Mouse (Mus musculus): ENCODE measurements at regions not wholly inside any gene's neighbourhood (a gene's known extent, or its start where the extent isn't known, plus 50 kb on each side); places are given as distances from the start of the nearest gene placed in this dataset.
"Not testable (repeated sequence)": the region's sequence is repeated elsewhere in the genome, so short reads cannot be mapped to it uniquely, and the experiment has no call there.

DNA sequence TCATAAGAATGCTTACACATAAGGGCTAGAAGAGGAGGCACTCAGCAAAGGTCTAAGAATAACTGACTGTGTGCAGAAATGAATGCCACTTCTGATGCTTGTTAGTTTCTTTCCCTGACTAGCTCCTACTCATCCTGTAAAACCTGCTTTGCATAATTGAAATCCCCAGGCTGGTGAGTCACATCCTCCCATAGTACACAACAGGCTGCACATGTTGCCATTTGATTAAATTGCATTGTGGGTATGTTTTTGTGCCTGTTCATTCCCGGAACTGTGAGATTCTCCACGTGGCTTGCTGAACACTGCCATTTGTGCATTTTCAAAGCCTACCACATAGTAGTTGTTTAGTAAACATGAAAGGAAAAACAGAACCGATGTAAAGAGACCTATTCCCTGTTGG lies 516.7 kb upstream of the 2610301B20Rik start:
- no peaks in the 10 kb centered on the region for H3K27me3 ChIP-seq
- H3K9me3 ChIP-seq: no peaks in the 10 kb centered on the region
- ATAC-seq (ENCODE audit: insufficient number of reproducible peaks, insufficient read depth, low FRiP score, low TSS enrichment): no peak
- H3K4me2 ChIP-seq (replicated peaks): no peak overlapping the region
- no peak overlapping the region for H3K27ac ChIP-seq
- H3K36me3 ChIP-seq: no peaks in the 10 kb centered on the region
- no peak overlapping the region for H3K4me3 ChIP-seq
- no peaks in the 10 kb centered on the region for H3K4me1 ChIP-seq
- no peak overlapping the region for H3K9ac ChIP-seq
- 79% methylated on average over 3 of the region's 3 CpGs for WGBS

DNA sequence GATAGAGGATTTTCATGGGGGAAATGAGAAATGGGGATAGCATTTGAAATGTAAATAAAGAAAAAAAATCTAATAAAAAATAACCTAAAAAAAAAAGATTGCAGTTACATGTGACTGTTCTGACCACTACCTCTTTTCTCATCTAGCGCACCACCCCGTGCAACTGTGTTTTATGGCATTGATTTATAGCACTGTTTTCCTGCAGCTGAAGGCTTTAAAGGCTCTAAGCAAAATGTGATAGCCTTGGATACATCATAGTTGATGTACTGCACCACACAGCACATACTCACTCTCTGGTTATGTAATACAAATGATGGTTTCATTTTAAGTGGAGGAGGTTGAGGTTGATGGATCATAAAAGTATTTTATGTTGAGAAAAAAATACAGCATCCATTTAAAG lies 484.5 kb upstream of the 2610301B20Rik start:
- H3K4me2 ChIP-seq (replicated peaks): no peak overlapping the region
- WGBS: 97% methylated on average over 2 of the region's 2 CpGs

DNA sequence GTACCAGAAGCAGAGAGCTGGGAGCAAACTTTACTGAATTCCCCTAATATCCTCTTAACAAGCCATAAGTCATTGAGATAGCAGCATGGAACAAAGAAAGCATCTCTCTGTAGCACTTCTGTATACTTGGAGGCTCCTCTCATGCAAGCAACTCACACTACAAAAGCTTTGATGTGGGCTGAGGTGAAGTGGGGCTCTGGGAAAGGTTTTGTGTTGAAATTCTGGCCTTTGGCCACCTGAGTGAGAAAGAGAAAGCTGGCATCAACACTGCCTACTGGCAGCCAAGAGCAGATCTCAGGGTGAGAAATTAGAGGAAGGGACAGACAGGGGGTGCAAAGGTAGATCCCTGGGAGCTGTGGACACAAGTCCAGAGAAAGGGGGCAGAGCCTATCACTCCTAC lies 477.0 kb upstream of the 2610301B20Rik start:
- H3K4me2 ChIP-seq (replicated peaks): no peak overlapping the region
- H3K27ac ChIP-seq: no peak overlapping the region
- ATAC-seq (ENCODE audit: insufficient number of reproducible peaks, insufficient read depth, low FRiP score, low TSS enrichment): no peak
- no peaks in the 10 kb centered on the region for H3K9me3 ChIP-seq
- no peak overlapping the region for H3K9ac ChIP-seq
- H3K4me3 ChIP-seq: no peak overlapping the region
- H3K4me1 ChIP-seq: no peaks in the 10 kb centered on the region
- H3K27me3 ChIP-seq: no peaks in the 10 kb centered on the region
- H3K36me3 ChIP-seq: no peaks in the 10 kb centered on the region

More for the DNA sequence above, 484.5 kb upstream of the 2610301B20Rik start:
- no peak overlapping the region for H3K27ac ChIP-seq
- no peaks in the 10 kb centered on the region for H3K4me1 ChIP-seq
- H3K9me3 ChIP-seq: no peaks in the 10 kb centered on the region
- H3K4me3 ChIP-seq: no peak overlapping the region
- H3K27me3 ChIP-seq: no peaks in the 10 kb centered on the region
- no peaks in the 10 kb centered on the region for H3K36me3 ChIP-seq
- ATAC-seq (ENCODE audit: insufficient number of reproducible peaks, insufficient read depth, low FRiP score, low TSS enrichment): no peak
- no peak overlapping the region for H3K9ac ChIP-seq

DNA sequence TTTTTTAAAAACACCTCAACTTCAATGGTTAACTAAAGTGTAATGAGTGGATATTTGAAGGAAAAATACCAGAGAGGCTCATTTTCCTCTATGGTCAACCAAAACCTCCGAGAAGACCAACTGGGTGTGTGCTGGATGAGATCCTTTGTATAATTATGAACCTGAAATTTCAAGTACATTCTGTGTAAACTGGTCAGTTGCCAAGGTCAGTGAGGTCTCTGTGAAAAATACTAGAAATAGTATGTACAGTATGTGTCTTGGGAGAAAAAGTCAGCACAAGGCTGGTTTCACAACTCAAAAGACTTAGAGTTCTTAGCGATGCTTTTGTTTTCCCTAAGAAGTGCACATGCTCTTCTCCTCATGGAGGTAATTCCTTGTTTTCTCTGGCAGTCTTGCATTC lies 476.2 kb upstream of the 2610301B20Rik start:
- no peak overlapping the region for H3K4me3 ChIP-seq
- no peaks in the 10 kb centered on the region for H3K36me3 ChIP-seq
- no peaks in the 10 kb centered on the region for H3K27me3 ChIP-seq
- H3K9ac ChIP-seq: no peak overlapping the region
- WGBS: 91% methylated on average over 2 of the region's 2 CpGs
- H3K9me3 ChIP-seq: no peaks in the 10 kb centered on the region
- no peak for ATAC-seq (ENCODE audit: insufficient number of reproducible peaks, insufficient read depth, low FRiP score, low TSS enrichment)
- no peaks in the 10 kb centered on the region for H3K4me1 ChIP-seq
- no peak overlapping the region for H3K4me2 ChIP-seq (replicated peaks)
- no peak overlapping the region for H3K27ac ChIP-seq

DNA sequence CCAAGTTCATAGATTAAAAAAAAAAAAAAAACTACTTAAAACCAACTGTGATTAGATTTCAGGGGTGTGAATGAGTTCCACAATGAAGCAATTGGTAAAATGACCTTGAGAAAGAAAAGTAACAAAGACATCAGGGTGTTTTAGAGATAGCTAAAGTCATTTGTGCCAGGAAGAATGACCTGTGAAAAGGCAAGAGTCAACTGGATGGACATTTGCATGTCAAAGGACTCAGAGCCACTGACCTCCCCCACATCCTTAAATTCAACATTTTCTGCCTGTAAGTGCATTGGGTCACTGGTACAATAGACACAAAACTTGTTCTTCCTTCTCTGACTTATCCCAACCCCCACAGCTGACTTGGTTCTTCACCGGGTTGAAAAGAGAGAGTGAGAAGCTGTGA lies 474.6 kb upstream of the 2610301B20Rik start:
- H3K4me3 ChIP-seq: no peak overlapping the region
- H3K27me3 ChIP-seq: no peaks in the 10 kb centered on the region
- ATAC-seq (ENCODE audit: insufficient number of reproducible peaks, insufficient read depth, low FRiP score, low TSS enrichment): no peak
- no peaks in the 10 kb centered on the region for H3K36me3 ChIP-seq
- no peak overlapping the region for H3K9ac ChIP-seq
- 58% methylated on average over 1 of the region's 1 CpGs for WGBS
- H3K9me3 ChIP-seq: no peaks in the 10 kb centered on the region
- no peak overlapping the region for H3K27ac ChIP-seq
- H3K4me1 ChIP-seq: no peaks in the 10 kb centered on the region
- no peak overlapping the region for H3K4me2 ChIP-seq (replicated peaks)

DNA sequence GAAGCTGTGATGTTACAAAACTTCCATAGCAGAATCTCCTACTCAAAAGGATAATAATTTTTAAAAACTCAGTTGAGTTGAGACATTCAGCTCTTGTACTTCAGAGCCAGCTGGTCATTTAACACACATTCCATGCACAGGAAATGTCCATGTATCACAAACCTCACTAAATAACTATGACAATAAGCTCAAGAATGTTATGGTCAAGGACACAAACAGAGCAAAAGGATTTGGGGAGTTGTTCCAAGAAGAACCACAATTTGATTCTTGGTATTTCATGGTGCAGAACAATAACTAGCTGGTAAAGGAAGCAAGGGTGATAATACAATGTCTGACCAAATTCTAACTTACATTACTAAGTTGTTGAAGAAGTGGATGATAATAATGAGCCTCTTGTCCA lies 471.4 kb upstream of the 2610301B20Rik start:
- no peaks in the 10 kb centered on the region for H3K4me1 ChIP-seq
- no peak overlapping the region for H3K9ac ChIP-seq
- H3K4me2 ChIP-seq (replicated peaks): no peak overlapping the region
- no peak overlapping the region for H3K4me3 ChIP-seq
- H3K36me3 ChIP-seq: no peaks in the 10 kb centered on the region
- no peak overlapping the region for H3K27ac ChIP-seq
- no peaks in the 10 kb centered on the region for H3K27me3 ChIP-seq
- no peaks in the 10 kb centered on the region for H3K9me3 ChIP-seq
- ATAC-seq (ENCODE audit: insufficient number of reproducible peaks, insufficient read depth, low FRiP score, low TSS enrichment): no peak

DNA sequence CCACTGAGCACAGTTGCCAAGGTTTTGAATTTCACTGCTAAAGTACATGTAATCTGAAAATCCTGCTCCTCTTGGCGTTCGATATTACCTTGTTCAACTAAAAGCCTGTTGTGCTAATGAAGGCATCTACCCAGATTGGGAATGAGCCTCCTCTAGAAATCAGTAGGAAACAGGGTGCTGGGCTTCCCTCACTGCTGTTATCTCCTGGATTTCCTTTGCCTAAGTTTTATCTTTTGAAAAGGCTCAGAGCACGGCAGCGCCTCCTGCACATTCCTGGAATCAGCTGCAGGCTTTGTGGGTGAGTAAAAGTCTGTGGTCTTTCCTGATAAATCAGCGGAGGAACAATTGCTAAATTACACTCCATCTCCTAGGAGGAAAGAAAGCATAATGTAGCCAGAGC lies 469.9 kb upstream of the 2610301B20Rik start:
- Histone ChIP-seq H3K4me1 (no peaks in the 10 kb centered on the region), H3K4me3 (no peak overlapping the region), H3K9me3 (no peaks in the 10 kb centered on the region), H3K9ac (no peak overlapping the region), H3K27me3 (no peaks in the 10 kb centered on the region), H3K4me2 (replicated peaks) (no peak overlapping the region), H3K36me3 (no peaks in the 10 kb centered on the region), H3K27ac (no peak overlapping the region)
- ATAC-seq (ENCODE audit: insufficient number of reproducible peaks, insufficient read depth, low FRiP score, low TSS enrichment): no peak
- WGBS: 46% methylated on average over 5 of the region's 5 CpGs

DNA sequence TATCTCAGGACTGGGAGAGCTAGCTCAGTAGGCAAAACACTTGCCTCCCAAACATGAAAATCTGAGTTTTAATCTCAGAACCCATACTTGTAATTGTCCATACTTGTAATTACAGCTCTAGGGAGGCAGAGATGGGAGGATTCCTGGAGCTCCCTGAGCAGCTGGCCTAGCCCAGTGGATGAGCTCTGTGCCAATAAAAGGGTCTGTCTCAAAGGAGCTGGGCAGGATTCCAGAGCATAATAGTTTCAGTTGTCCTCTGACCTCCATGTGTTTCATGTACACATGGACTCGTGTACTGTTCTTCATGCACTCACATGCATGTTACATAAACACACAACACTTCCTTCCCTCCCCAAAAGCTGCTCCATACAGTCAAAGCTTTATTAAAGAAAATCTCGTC lies 469.2 kb upstream of the 2610301B20Rik start:
- no peak overlapping the region for H3K9ac ChIP-seq
- no peaks in the 10 kb centered on the region for H3K9me3 ChIP-seq
- H3K27me3 ChIP-seq: no peaks in the 10 kb centered on the region
- no peaks in the 10 kb centered on the region for H3K4me1 ChIP-seq
- H3K4me2 ChIP-seq (replicated peaks): no peak overlapping the region
- ATAC-seq (ENCODE audit: insufficient number of reproducible peaks, insufficient read depth, low FRiP score, low TSS enrichment): no peak
- no peaks in the 10 kb centered on the region for H3K36me3 ChIP-seq
- 57% methylated on average over 2 of the region's 2 CpGs for WGBS
- no peak overlapping the region for H3K27ac ChIP-seq
- H3K4me3 ChIP-seq: no peak overlapping the region

DNA sequence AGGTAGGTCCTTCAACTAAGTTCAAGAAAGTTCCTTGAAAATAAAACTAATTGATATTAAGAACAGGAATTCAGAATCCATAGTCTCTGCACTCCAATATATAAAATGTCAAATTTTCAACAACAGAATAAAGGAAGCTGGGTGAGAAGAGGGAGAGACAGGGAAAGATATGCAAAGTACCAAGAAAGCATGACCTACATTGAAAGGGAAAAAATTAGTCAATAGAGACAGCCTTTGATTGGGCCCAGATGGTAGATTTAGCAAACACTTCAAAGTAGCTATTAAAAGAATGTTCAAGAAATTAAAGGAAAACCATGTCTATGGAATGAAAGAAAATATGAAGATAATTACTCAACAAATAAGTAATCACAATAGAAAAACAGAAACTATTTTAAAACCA lies 460.0 kb upstream of the 2610301B20Rik start:
- Histone ChIP-seq H3K4me1 (no peaks in the 10 kb centered on the region), H3K36me3 (no peaks in the 10 kb centered on the region), H3K27me3 (no peaks in the 10 kb centered on the region), H3K27ac (no peak overlapping the region), H3K9me3 (no peaks in the 10 kb centered on the region), H3K4me3 (no peak overlapping the region), H3K4me2 (replicated peaks) (no peak overlapping the region), H3K9ac (no peak overlapping the region)
- no peak for ATAC-seq (ENCODE audit: insufficient number of reproducible peaks, insufficient read depth, low FRiP score, low TSS enrichment)

DNA sequence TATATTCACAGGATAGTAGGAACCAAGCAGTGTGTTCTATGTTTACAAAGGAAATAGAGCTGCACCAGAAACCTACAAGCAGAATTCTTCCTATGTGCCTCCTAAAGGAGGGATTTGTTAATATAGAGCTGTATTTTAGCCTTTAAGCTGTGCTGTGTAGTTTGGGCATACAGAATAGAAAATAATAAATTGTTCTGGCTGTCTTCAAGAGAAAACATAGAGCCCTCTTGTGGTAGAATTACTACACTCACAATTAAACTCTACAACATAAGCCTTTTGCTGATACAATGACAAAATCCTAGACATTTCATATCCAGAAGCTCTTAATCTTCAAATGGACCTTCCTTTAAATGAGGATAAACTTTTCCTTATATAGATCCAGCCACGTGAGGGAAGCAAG lies 452.9 kb upstream of the 2610301B20Rik start:
- H3K4me2 ChIP-seq (replicated peaks): no peak overlapping the region
- H3K27me3 ChIP-seq: no peaks in the 10 kb centered on the region
- no peaks in the 10 kb centered on the region for H3K9me3 ChIP-seq
- H3K9ac ChIP-seq: no peak overlapping the region
- H3K4me3 ChIP-seq: no peak overlapping the region
- 66% methylated on average over 1 of the region's 1 CpGs for WGBS
- H3K27ac ChIP-seq: no peak overlapping the region
- ATAC-seq (ENCODE audit: insufficient number of reproducible peaks, insufficient read depth, low FRiP score, low TSS enrichment): no peak
- no peaks in the 10 kb centered on the region for H3K4me1 ChIP-seq
- no peaks in the 10 kb centered on the region for H3K36me3 ChIP-seq

DNA sequence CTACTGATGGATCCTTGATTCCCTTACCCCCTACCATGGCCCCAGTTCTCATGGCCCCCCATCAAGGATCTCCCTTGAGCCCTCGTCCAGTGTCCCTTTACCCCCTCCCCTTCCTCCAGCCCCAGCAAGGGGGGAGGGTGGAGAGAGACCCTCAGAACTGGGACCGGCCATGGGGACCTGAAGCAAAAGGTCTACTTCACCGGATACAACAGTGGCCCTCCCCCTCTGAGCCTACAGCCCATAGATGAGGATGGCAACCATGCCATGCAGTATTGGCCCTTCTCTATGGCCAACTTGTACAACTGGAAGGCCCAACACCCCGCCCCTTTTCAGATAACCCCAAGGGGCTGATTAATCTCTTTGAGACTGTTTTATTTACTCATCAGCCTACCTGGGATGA lies 439.9 kb upstream of the 2610301B20Rik start:
- 88% methylated on average over 4 of the region's 4 CpGs for WGBS
- H3K27me3 ChIP-seq: no peaks in the 10 kb centered on the region
- H3K4me2 ChIP-seq (replicated peaks): no peak overlapping the region
- no peak overlapping the region for H3K4me3 ChIP-seq
- H3K4me1 ChIP-seq: no peaks in the 10 kb centered on the region
- H3K27ac ChIP-seq: no peak overlapping the region
- H3K9me3 ChIP-seq: no peaks in the 10 kb centered on the region
- no peak overlapping the region for H3K9ac ChIP-seq
- no peaks in the 10 kb centered on the region for H3K36me3 ChIP-seq
- no peak for ATAC-seq (ENCODE audit: insufficient number of reproducible peaks, insufficient read depth, low FRiP score, low TSS enrichment)

DNA sequence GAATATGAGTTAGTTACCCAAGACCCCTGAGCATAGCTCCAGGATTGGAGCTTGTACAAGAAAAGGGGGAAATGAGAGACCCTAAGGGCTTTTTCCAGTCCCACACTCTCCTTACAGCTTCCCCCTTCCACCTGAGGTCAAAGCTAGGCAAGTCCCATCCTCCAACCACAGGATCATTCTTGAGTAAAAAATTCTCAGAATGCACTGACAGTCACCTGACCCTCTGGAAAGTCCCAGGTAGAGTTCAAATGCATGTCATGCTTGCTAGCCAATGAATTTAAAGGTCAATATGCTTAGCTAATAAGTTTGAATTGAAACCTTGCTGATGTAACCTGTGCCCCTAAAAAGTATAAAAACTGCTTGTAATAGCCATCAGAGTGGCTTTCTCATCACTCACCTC lies 434.4 kb upstream of the 2610301B20Rik start:
- H3K4me1 ChIP-seq; H3K4me2 ChIP-seq (replicated peaks): not testable (repeated sequence)

DNA sequence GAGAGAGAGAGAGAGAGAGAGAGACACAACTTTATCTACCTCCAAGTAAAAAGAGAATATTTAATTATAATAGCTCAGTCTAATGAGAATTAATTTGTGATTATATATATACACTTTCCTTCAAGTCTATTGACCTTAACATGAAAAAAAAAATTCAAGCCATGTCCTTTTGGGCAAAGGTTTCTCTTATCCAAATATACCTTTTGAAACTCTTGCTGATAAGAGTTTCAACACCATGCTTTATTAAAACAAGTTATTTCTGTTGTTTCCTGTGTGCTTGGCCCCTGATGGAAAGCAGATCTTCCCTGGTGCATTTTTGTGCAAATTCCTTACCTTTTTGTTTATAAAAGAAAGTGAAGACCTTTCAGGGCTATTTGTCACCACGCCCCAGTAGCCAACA lies 414.7 kb upstream of the 2610301B20Rik start:
- Histone ChIP-seq H3K9ac (no peak overlapping the region), H3K4me2 (replicated peaks) (no peak overlapping the region), H3K9me3 (no peaks in the 10 kb centered on the region), H3K36me3 (no peaks in the 10 kb centered on the region), H3K4me1 (no peaks in the 10 kb centered on the region), H3K27ac (no peak overlapping the region), H3K4me3 (no peak overlapping the region), H3K27me3 (no peaks in the 10 kb centered on the region)
- 32% methylated on average over 1 of the region's 1 CpGs for WGBS
- ATAC-seq (ENCODE audit: insufficient number of reproducible peaks, insufficient read depth, low FRiP score, low TSS enrichment): no peak

More for the DNA sequence above, 434.4 kb upstream of the 2610301B20Rik start:
- not testable (repeated sequence) for H3K36me3 ChIP-seq; H3K9me3 ChIP-seq; H3K27ac ChIP-seq; H3K4me3 ChIP-seq; ATAC-seq (ENCODE audit: insufficient number of reproducible peaks, insufficient read depth, low FRiP score, low TSS enrichment); H3K9ac ChIP-seq; H3K27me3 ChIP-seq
